Mouse (Mus musculus) midbrain, embryonic 14.5 days (tissue): Measurements from ENCODE around the gene Gm21915. TPM values are rescaled to one million over a fixed set of nuclear protein-coding genes. Genes with fewer than 3 reads are reported as not detected.

Source experiments
- ATAC-seq: fragments of 200-750 bp; cut with Nextera tagmentation; 2 replicates; pipeline ENCODE4 v1.8.0; 2017; ENCODE audit warnings: moderate number of reproducible peaks, moderate library complexity; ENCODE audit not compliant: low FRiP score, low TSS enrichment
- DNase-seq: peaks from one replicate; pipeline ENCODE4 v3.0.0-alpha.2; 2015
- H3K27ac ChIP-seq: fragments of 300-500 bp; sonication (generic); replicated peaks from 2 replicates; pipeline ENCODE4 v1.5.1; 2014; ENCODE audit warnings: mild to moderate bottlenecking, low read depth, low read length, moderate library complexity
- H3K27me3 ChIP-seq: fragments of 300-500 bp; sonication (generic); 2 replicates; pipeline ENCODE4 v1.6.1; 2014; ENCODE audit warnings: low read length, control low read depth, mixed read lengths; ENCODE audit not compliant: control insufficient read depth, insufficient read depth
- H3K36me3 ChIP-seq: fragments of 300-500 bp; sonication (generic); 2 replicates; pipeline ENCODE4 v1.6.1; 2014; ENCODE audit warnings: low read length, control low read depth; ENCODE audit not compliant: control insufficient read depth, insufficient read depth
- H3K4me1 ChIP-seq: fragments of 300-500 bp; sonication (generic); 2 replicates; pipeline ENCODE4 v1.6.1; 2014; ENCODE audit warnings: mild to moderate bottlenecking, antibody characterized with exemption, low read length, control low read depth; ENCODE audit not compliant: control insufficient read depth, insufficient read depth
- H3K4me2 ChIP-seq: fragments of 300-500 bp; sonication (generic); 2 replicates; pipeline ENCODE4 v1.6.1; 2014; ENCODE audit warnings: mild to moderate bottlenecking, low read length, moderate library complexity
- H3K4me3 ChIP-seq: fragments of 300-500 bp; sonication (generic); replicated peaks from 2 replicates; pipeline ENCODE4 v1.5.1; 2014; ENCODE audit warnings: low read depth, low read length
- H3K9ac ChIP-seq: fragments of 300-500 bp; sonication (generic); replicated peaks from 2 replicates; pipeline ENCODE4 v1.6.1; 2014; ENCODE audit warnings: mild to moderate bottlenecking, low read length, moderate library complexity
- H3K9me3 ChIP-seq: fragments of 300-500 bp; sonication (generic); 2 replicates; pipeline ENCODE4 v1.6.1; 2016; ENCODE audit warnings: low read length, control low read depth, mixed read lengths; ENCODE audit not compliant: control insufficient read depth
- WGBS: fragments of 180-500 bp; shearing (Covaris S2); extraction: QIAGEN DNeasy Blood & Tissue Kit; methylation state at CpG from one replicate; pipeline ENCODE4 v1.1.7; 2014; 5-methylcytosine and 5-hydroxymethylcytosine counted together
- polyA plus RNA-seq: library from polyadenylated mRNA; unstranded; fragments of >200 nt; fragmentation: Nextera tagmentation; extraction: Ambion mirVana; gene quantifications from 2 replicates; pipeline ENCODE4 v1.2.1, GENCODE M21; 2014

Gene Gm21915
- polyA plus RNA-seq, 1 experiment from 2014 or later = not detected

DNA sequence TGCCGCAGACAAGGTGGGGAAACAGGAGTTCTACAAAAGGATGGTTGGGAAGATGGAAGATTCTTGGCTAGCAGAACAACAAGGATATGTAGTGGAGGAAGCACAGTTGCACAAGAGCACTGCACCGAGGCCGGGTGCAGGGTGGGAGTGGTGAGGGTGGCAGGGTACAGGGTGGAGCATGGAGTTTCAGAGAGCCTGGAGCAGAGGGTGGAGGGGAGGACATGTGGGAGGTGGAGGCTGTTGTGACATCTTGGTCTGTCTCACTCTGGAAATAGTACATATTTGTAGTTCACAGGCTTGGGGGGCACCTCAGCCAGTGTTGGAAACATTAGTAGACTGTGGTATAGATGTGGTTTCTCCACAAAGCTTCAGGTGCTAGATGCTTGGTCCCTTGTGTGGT lies 28.8 kb downstream of the Gm21915 start:
- H3K27me3 ChIP-seq = no peaks in the 10 kb centered on the region
- ATAC-seq (no peak), DNase-seq (no peak)
- 93% methylated on average over 3 of the region's 3 CpGs for WGBS
- H3K36me3 ChIP-seq = no peaks in the 10 kb centered on the region
- H3K27ac ChIP-seq = no peak overlapping the region
- H3K4me3 ChIP-seq = no peak overlapping the region
- peaks cover 11% of the 10 kb centered on the region; the same call in 1 of the 2 replicates for H3K4me1 ChIP-seq
- no peak overlapping the region for H3K4me2 ChIP-seq
- no peaks in the 10 kb centered on the region for H3K9me3 ChIP-seq
- no peak overlapping the region for H3K9ac ChIP-seq

DNA sequence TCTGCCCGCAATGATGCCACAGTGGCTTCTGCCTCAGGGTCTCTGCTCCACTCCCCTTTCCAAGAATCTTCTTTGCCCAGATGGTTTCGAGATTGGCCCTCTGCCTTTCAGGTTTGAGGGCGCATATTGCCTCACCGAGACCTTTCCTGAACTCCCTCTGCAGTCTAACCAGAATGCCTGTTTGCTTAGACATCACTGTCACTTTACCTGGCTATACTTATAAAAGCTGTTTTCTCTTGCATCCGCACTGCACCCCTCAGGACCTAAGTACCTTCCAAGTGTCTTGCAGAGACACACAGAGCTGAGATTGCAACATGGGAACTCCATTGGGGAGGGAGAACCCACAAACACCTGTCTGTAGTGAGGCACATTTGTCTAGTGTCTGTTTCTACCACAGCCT lies 29.8 kb downstream of the Gm21915 start:
- H3K27ac ChIP-seq = no peak overlapping the region
- DNase-seq = no peak
- H3K4me3 ChIP-seq = no peak overlapping the region
- no peak overlapping the region for H3K4me2 ChIP-seq
- H3K9me3 ChIP-seq = no peaks in the 10 kb centered on the region
- 0 out of 2 replicates have a peak, but pooled peaks cover under 1% of the 10 kb centered on the region for H3K4me1 ChIP-seq
- no peak overlapping the region for H3K9ac ChIP-seq
- H3K27me3 ChIP-seq = no peaks in the 10 kb centered on the region
- 91% methylated on average over 5 of the region's 5 CpGs for whole genome bisulfite sequencing
- no peak for ATAC-seq
- H3K36me3 ChIP-seq = no peaks in the 10 kb centered on the region

DNA sequence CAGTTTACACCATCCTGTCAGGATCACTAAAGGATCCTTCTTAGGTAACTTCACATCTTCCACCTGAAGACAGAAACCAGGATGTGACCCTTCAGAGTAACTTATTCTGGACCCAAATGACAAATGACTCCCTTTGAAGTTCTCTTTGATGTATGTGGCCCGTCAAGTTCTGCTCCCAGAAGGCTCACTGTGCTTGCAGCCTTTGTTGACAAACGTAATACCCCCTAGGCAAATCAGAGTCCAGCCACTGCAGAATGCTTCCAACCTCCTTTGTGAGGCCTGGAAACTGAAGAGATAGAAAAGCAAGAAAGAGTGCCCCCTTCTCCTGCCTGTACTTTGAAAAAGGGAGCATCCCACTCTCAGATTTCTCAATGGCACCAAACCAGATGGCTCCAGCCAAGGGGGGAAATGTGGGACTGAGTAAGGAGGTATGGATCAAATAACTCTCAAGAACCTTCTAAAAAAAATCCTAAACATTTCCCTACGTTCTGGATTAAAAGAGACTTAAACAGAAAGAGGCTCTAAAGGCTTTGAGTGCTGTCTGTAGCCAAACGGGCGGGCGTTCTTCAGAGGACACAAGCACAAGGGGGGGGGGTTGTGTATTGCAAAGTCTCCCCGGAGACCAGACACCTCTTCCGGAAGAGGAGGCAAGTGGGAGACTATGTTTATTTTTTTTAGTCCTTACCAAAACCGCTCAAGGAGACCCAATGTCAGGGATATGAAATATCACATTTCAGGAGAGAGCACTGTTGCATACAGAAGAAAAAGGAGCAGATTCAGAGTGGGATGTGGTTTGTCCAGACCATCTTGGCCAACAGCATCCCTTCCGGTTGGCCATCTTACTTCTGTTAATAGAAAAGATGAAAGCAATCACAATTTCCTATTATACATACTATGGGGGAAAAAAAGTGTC lies 34.2 kb downstream of the Gm21915 start:
- ATAC-seq (no peak), DNase-seq (peak; percentile 47)
- Histone ChIP-seq H3K27ac (peak overlapping the region; percentile 33; the same call in 1 of the 2 replicates), H3K9ac (no peak overlapping the region), H3K4me1 (peaks cover 15% of the 10 kb centered on the region), H3K27me3 (no peaks in the 10 kb centered on the region), H3K4me3 (no peak overlapping the region), H3K4me2 (no peak overlapping the region), H3K9me3 (no peaks in the 10 kb centered on the region), H3K36me3 (no peaks in the 10 kb centered on the region)
- WGBS = 60% methylated on average over 10 of the region's 10 CpGs

DNA sequence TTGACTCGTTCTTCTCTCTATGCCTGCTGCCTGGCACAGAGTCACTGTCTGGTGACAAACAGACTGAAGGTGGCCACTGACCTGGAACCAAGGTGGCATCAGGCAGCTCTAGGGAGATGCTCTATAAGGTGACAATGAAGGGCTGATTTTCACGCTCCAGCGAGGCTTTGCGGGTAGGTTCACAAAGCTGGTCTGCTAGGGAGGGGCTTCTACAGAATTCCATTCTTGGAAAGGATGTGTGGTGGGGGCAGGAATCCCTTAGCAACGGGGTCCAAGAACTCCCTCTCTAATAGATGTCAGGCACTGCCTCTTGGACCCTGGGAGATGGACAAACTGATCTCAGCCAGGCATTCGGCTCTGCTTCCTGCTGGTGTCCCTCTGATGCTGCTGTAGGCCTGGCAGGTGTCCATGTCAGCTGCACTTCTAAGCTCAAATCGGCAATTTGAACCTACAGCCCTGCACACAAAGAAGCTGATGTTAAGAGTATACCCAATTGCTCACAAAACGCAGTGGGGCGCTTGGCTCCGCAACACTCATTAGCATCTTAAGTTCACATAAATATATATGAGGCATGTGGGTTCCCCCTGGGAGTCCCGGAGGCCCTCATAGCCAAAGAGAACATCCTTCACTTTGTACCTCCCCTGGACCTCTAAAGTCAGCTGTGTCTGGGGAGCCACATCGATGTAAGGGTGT lies 38.2 kb downstream of the Gm21915 start:
- peak overlapping the region; percentile 72 for H3K27ac ChIP-seq
- no peak overlapping the region for H3K9ac ChIP-seq
- no peaks in the 10 kb centered on the region for H3K9me3 ChIP-seq
- no peaks in the 10 kb centered on the region for H3K27me3 ChIP-seq
- H3K4me1 ChIP-seq = peaks cover 15% of the 10 kb centered on the region
- WGBS = 9% methylated on average over 12 of the region's 12 CpGs
- no peaks in the 10 kb centered on the region for H3K36me3 ChIP-seq
- DNase-seq = peak; percentile 71
- no peak overlapping the region for H3K4me3 ChIP-seq
- ATAC-seq = peak; percentile 52
- H3K4me2 ChIP-seq = no peak overlapping the region

DNA sequence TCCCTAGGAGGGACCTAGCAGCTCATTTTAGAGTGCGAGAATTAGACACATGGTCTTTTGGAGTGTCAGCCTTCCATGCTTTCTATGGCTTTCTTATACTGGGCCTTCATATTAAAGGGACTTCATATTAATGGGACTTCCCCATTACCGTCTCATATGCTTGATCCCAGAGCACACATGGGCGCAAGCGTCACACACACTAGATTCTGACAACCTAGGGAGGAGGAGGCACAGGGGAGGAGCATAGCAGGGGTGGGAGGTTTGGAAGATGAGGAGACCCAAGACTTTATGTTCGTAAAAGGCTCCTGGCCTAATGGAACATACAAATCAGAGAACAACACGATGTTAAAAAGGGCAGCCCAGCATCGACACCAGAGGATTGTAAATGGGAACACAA lies 38.7 kb downstream of the Gm21915 start:
- DNase-seq (no peak), ATAC-seq (no peak; the same call in 1 of the 2 replicates)
- no peak overlapping the region for H3K4me3 ChIP-seq
- peaks cover 15% of the 10 kb centered on the region for H3K4me1 ChIP-seq
- no peak overlapping the region for H3K4me2 ChIP-seq
- no peaks in the 10 kb centered on the region for H3K36me3 ChIP-seq
- H3K9me3 ChIP-seq = no peaks in the 10 kb centered on the region
- H3K27me3 ChIP-seq = no peaks in the 10 kb centered on the region
- WGBS = 48% methylated on average over 7 of the region's 7 CpGs
- H3K9ac ChIP-seq = no peak overlapping the region
- H3K27ac ChIP-seq = peak overlapping the region; percentile 72

DNA sequence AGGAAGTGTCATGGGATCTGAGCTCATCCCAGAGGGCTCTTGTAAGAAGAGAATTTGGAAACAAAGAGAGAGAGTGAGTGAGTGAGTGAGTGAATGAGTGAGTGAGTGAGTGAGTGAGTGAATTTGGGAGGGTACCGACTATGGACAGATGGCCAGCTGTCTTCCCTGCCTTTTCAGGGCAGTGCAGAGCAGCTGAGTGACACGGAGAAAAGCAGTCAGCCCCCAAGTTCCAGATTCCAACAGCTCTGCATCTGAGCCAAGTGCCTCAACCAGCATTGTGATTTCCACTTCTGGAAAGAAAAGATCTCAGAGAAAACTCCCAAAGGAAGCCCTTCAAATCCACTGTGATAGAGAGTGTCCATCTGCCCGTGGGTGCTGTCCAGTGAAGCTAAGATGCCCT lies 39.2 kb downstream of the Gm21915 start:
- no peak overlapping the region for H3K9ac ChIP-seq

DNA sequence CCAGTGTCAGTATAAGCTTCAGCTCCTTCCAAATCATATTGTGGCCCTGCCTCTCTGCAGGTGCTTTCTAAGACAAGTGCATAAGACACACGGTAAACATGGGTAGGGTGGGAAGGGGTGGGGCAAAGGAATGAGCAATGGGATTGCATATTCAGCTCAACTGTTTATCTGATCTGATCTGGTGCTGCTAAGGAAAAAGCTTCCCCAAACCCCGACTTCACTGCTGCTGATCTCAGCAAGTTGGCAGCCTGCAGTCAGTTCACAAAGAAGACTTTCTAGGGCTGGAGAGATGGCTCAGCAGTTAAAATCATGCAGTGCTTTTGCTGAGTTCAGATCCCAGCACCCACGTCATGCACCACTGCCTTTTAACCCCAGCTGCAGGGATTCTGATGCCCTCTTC lies 39.6 kb downstream of the Gm21915 start:
- Histone ChIP-seq H3K27me3 (no peaks in the 10 kb centered on the region), H3K4me3 (no peak overlapping the region), H3K4me1 (peaks cover 15% of the 10 kb centered on the region), H3K4me2 (no peak overlapping the region), H3K27ac (no peak overlapping the region), H3K9me3 (no peaks in the 10 kb centered on the region), H3K36me3 (no peaks in the 10 kb centered on the region), H3K9ac (no peak overlapping the region)
- ATAC-seq = no peak
- DNase-seq = no peak
- WGBS = 64% methylated on average over 3 of the region's 3 CpGs

More for the DNA sequence above, 39.2 kb downstream of the Gm21915 start:
- H3K4me2 ChIP-seq = no peak overlapping the region
- no peaks in the 10 kb centered on the region for H3K27me3 ChIP-seq
- H3K9me3 ChIP-seq = no peaks in the 10 kb centered on the region
- no peaks in the 10 kb centered on the region for H3K36me3 ChIP-seq
- H3K4me1 ChIP-seq = peaks cover 15% of the 10 kb centered on the region
- H3K4me3 ChIP-seq = no peak overlapping the region
- H3K27ac ChIP-seq = peak overlapping the region; percentile 72; the same call in 1 of the 2 replicates
- DNase-seq (no peak), ATAC-seq (no peak)
- WGBS = 45% methylated on average over 3 of the region's 3 CpGs

DNA sequence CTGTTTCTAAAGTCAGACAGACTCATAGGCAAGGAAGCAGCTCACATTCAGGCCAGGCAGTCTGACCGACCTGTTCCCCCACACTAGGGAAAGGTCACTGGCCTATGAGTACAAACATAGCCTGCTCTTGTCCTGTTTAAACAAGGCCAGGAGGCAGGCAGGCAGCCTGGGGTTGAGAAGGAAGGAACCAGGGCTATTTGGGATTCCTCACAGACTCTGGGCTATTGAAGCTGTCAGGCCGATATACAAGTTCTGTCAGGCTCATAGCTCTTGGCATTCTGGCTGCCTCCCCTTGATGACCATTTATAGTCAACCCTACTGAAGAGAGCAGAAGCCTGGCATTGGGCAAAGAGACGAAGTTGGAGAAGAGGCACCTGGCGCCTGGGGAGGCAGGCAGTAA lies 41.2 kb downstream of the Gm21915 start:
- H3K27ac ChIP-seq = no peak overlapping the region
- no peak for ATAC-seq

More for the DNA sequence above, 41.2 kb downstream of the Gm21915 start:
- WGBS = 75% methylated on average over 4 of the region's 4 CpGs
- Histone ChIP-seq H3K27me3 (no peaks in the 10 kb centered on the region), H3K4me2 (no peak overlapping the region), H3K9me3 (no peaks in the 10 kb centered on the region), H3K4me3 (no peak overlapping the region), H3K4me1 (peaks cover 15% of the 10 kb centered on the region), H3K36me3 (no peaks in the 10 kb centered on the region), H3K9ac (no peak overlapping the region)
- DNase-seq = no peak
